Mouse (Mus musculus): ENCODE results near the gene Wdr62.
"Not testable (repeated sequence)": the region's sequence is repeated elsewhere in the genome, so short reads cannot be mapped to it uniquely, and the experiment has no call there.

Wdr62 gene

GRCm38 (mm10) chr7:30265531-30265930, 14.7 kb downstream of the Wdr62 start:
- peak; percentile 79 for DNase-seq (ENCODE audit: low read depth, low spot score)

- DNase-seq (ENCODE audit: low read depth, low spot score), result peak; percentile 36
Measured at GRCm38 (mm10) chr7:30265041-30265440, 15.2 kb downstream of the Wdr62 start.

DNA sequence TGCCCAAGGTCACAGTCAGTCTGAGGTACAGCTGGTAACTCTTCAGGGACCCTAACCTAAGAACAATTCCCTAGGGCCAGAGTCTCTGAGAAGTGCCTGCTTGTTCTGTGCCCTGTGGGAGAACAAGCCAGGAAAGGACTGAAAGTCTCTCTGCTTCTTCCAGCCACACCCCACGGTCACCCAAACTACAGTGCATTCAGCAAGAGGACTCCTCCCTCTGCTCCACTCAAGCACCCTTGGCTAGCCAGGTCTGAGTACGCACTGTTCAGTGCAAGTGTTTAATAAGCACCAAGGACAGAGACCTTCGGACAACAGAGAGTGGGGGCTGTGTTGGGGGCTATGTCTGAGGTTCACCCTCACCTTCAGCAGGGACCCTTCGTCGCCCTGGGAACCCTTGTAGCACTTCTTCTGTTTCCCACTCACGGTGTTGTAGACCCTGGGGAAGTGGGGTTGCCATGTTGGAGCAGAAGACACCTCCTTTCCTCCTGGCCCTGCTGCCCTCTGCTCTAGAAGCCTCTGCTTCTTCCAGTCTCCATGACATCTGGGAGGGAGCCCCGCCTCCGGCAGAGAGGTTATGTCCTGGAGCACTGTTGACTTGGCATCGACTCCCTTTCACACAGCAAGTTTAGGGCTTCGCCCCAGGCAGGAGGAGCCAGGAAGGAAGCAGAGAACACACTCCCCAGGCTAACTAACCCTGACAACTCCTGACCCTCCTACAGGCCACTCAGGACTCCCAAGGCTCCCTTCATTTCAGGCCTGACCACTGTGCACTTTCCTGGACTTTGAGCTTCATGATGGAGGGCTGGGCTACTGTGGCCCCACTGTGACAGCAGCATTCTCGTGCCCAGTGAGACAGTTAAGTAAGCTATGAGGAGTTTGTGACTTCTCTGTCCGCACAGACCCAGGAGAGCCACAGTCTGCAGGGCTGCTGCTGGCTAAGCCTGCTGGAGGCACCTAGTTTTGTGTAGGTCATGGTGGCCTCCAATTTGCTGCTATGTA, 28.0 kb downstream of the Wdr62 start:
- DNase-seq (ENCODE audit: low read depth, low spot score), result peak; percentile 46

DNA sequence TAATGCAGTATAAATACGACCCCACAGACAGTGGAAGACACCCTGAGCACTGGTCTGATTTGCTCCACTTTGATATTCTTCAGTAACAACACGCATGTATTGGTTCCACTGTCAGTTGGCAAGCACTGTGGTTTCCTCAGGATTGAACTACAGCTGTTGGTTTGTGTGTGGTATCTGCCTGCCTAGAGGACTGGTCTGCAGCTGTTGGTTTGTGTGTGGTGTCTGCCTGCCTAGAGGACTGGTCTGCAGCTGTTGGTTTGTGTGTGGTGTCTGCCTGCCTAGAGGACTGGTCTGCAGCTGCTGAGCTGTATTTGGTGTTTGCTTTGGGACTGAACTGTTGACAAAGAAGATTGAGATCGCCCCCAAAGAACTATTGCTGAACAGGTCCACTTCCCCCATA, 42.8 kb downstream of the Wdr62 start:
- not testable (repeated sequence) for DNase-seq (ENCODE audit: low read depth, low spot score)

DNA sequence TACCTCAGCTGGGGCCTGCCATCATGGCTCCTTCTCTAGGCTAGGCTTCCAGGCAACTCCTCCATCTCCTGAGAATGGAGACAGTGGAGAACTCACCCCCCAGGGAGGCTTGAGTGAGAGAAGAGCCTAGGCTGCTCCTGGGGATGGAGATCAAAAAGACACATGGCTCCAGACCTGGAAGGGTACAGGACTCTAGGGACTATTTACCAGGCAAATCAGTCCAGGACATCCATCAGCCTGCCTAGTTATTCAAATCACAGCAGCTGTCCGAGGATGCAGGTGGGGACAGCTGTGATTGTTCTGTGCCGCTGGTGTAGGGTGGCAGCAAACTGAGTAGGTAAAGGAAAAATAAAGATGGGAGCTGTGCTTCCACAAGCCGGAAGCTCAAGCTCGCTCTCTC, 44.6 kb downstream of the Wdr62 start, which contains the start of gene Ovol3:
TSS of gene Ovol3 (minus strand) at position 101 of the 400 bp plus-strand sequence.
- DNase-seq (ENCODE audit: low read depth, low spot score), result no peak

GRCm38 (mm10) chr7:30235091-30235490, 45.1 kb downstream of the Wdr62 start:
- no peak for DNase-seq (ENCODE audit: low read depth, low spot score)

DNA sequence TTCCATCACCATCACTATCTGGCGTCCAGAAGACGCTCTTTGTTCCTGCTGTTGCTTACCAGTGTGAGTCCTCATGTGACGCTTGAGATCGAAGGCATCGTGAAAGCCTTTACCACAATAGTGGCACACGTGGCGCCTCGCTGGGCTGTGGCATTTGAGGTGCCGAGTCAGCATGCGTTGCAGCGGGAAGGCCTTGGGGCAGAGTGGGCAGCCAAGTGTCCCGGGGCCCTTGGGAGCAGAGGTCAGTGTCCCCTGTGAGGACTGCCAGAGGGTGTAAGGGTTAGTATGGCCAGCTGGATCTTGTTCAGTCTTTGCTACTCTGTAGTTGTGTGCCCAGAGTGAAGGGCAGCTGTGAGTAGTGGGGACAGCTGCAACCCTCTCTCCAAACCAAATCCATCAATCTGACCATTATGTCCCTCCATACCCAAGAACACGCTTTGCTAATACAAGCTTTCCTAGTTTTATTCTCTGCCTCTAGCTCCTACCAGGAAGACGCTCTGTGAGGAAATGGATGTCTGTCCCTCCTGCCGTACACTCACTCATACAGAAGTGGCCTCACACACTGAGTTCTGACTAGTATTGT, 45.9 kb downstream of the Wdr62 start:
- no peak for DNase-seq (ENCODE audit: low read depth, low spot score)

GRCm38 (mm10) chr7:30233387-30233786, 46.8 kb downstream of the Wdr62 start:
- DNase-seq (ENCODE audit: low read depth, low spot score), result no peak

DNA sequence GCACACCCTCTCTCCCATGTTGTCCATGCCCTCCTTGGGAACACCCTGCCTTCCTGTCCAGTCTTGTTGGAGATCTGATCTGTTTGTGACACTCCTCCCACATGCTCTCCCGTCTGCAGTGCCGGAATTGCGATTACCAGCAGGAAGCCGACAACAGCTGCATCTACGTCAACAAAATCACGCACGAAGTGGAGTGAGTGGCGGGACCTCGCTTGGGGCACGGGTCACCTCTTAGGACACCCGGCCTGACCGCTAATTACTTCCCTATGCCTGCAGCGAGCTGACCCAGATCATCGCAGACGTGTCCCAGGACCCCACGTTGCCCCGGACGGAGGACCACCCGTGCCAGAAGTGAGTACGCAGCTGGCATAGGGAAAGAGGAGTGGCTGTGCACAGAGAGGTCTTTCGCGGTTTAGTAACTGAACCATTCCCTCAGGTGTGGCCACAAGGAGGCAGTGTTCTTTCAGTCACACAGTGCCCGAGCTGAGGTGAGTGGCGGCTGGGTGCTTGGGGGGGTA, 47.5 kb downstream of the Wdr62 start:
- peak; percentile 89 for DNase-seq (ENCODE audit: low read depth, low spot score)

GRCm38 (mm10) chr7:30231669-30232454, 48.4 kb downstream of the Wdr62 start, which contains the start of the genes Polr2i and Tbcb:
Gene Polr2i (plus strand): TSS chr7:30231948.
Gene Tbcb (minus strand): TSS chr7:30232272.
- DNase-seq (ENCODE audit: low read depth, low spot score), result peak; percentile 100

GRCm38 (mm10) chr7:30231328-30231668, 48.9 kb downstream of the Wdr62 start:
- no peak for DNase-seq (ENCODE audit: low read depth, low spot score)

DNA sequence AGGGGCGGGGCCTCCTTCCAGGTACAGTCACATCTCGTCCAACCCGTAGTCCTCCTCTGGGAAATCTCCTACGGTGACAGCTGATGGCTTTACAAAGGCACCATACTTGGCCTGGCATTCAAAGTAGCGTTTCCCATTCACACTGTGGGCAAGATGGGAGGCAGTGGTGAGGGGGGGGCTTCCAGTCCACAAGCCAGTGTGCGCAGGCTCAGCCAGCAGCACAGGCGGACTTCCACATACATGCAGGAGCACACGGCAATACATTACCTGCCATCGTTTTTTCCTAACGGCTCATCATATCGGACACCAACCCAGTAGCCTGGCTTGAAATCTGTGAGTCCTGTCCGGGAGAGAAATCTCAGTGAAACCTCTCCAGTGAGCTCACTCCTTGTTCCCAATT, 56.0 kb downstream of the Wdr62 start:
- DNase-seq (ENCODE audit: low read depth, low spot score), result peak; percentile 32

GRCm38 (mm10) chr7:30222205-30222604, 58.0 kb downstream of the Wdr62 start:
- no peak for DNase-seq (ENCODE audit: low read depth, low spot score)

- no peak for DNase-seq (ENCODE audit: low read depth, low spot score)
Measured at GRCm38 (mm10) chr7:30221433-30221832, 58.8 kb downstream of the Wdr62 start.

DNA sequence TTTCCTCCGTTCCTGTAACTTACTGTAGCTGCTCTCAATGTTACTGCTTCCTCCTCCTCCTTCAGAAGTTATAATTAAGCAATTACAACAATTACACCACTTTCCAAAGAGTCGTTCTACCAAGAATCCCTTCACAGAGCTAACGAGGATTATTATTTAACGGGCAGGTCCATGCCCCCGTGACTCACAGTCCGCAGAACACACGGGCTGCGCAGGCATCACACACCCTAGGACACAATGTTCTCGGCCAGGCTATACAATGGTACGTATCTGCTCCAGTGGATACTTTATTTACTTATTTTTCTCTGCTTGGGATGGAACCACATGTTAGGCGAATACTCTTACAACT, 60.2 kb downstream of the Wdr62 start:
- DNase-seq (ENCODE audit: low read depth, low spot score), result no peak

GRCm38 (mm10) chr7:30219293-30220007, 60.8 kb downstream of the Wdr62 start:
- peak; percentile 89 for DNase-seq (ENCODE audit: low read depth, low spot score)

- no peak for DNase-seq (ENCODE audit: low read depth, low spot score)
Measured at GRCm38 (mm10) chr7:30217277-30217676, 62.9 kb downstream of the Wdr62 start.

DNA sequence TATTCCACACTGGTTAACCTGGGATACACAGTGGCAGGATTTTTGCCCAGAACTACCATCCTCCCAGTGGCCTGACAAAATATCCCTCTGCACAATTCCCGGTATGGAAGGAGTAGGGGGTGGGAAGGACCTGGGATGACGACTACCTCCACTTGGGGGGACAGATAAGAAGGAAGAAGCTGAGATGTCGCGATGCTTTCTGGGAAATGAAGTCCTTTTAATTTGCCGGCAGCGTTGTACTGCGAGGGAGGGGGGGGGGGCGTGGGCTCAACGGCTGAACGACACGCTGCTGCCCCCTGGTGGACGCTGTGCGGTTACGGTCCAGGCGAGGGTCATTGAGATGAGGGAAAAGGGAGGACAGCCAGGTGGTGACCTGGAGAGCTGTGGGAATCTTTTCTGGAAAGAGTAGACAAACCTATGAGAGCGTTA, 63.5 kb downstream of the Wdr62 start:
- peak; percentile 94 for DNase-seq (ENCODE audit: low read depth, low spot score)

DNA sequence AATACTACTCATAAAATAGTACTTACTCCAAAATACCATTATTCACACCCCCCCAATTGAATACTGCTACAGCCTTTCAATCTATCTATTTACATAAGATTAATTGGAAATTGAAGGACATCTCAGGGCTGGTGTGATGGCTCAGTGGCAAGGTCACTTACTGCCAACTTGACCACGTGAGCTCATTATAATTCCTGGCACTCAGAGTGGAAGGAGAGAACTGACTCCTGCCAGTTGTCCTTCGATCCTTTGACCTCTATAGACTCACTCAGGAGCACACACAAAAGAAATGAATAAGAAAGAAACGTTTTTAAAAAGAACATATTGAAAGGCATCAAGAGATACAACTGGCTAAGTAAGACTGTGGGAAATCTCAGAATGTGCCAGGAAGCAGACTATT, 64.3 kb downstream of the Wdr62 start:
- DNase-seq (ENCODE audit: low read depth, low spot score), result peak; percentile 73

DNA sequence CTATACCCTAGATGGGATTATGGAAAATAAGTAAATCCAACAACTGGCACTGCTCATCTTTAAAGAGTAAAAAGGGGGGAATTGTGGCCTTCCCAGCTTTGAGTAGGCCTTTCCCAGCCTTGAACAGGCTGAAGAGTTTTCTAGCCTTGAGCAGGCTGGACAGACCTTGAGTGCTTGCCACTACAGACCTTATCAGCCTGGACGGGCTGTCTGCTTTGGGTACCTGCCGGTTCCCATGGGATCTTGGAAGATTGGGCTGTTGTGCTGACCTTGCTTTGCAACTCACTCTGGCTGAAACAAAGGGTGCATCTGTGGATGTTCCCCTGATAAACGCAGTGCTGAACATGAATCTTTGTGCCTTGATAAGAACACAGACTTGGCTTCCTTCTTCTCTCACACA, 66.3 kb downstream of the Wdr62 start:
- DNase-seq (ENCODE audit: low read depth, low spot score), result no peak

GRCm38 (mm10) chr7:30211025-30211424, 69.2 kb downstream of the Wdr62 start:
- DNase-seq (ENCODE audit: low read depth, low spot score), result peak; percentile 81

All from R1 (cell line).